18 mouse cellular contexts compared by ENCODE assay signal in genomic region chr6:94740117-94740729, GRCm38 (mm10). TPM values are rescaled to one million over a fixed set of nuclear protein-coding genes. Genes with fewer than 3 reads are reported as not detected.
DNase-seq lines count a peak whose midpoint lies in the region; ATAC-seq lines count a peak whose summit lies in the region.
"Had no signal": no experiment of that assay in that cellular context is flagged by ENCODE, and none has a peak within 500 bp of the region (broad histone marks: within the 10 kb centered on the region; RNA-seq: fewer than 3 reads in every experiment).

No protein-coding gene starts in this region.

- H3K36me3 ChIP-seq in heart, embryonic 11.5 days (ENCODE audit: control insufficient read depth, insufficient read depth, low read length) = no peaks in the 10 kb centered on the region
- no peaks in the 10 kb centered on the region for H3K36me3 ChIP-seq in intestine, embryonic 15.5 days
- no peaks in the 10 kb centered on the region for H3K36me3 ChIP-seq in hindbrain, embryonic 13.5 days
- H3K36me3 ChIP-seq: limb, embryonic 15.5 days; neural tube, embryonic 12.5 days had no signal

- H3K4me2 ChIP-seq in heart, embryonic 11.5 days = no peak overlapping the region
- H3K4me2 ChIP-seq in intestine, embryonic 15.5 days (replicated peaks) = peak overlapping the region; percentile 15; the same call in 1 of the 2 replicates
- no peak overlapping the region for H3K4me2 ChIP-seq in hindbrain, embryonic 13.5 days
- H3K4me2 ChIP-seq: limb, embryonic 15.5 days; neural tube, embryonic 12.5 days had no signal

- no peaks in the 10 kb centered on the region for H3K9me3 ChIP-seq in heart, embryonic 11.5 days (replicated peaks; ENCODE audit: control insufficient read depth, low read length)
- no peaks in the 10 kb centered on the region for H3K9me3 ChIP-seq in intestine, embryonic 15.5 days
- H3K9me3 ChIP-seq in hindbrain, embryonic 13.5 days = no peaks in the 10 kb centered on the region
- H3K9me3 ChIP-seq: limb, embryonic 15.5 days; megakaryocyte, embryonic 14.5 days; neural tube, embryonic 12.5 days had no signal

- WGBS in heart, embryonic 11.5 days (ENCODE audit: insufficient replicate concordance) = 66% methylated on average over 14 of the region's 14 CpGs
- 40% methylated on average over 14 of the region's 14 CpGs for WGBS in intestine, embryonic 15.5 days
- WGBS in hindbrain, embryonic 13.5 days = 87% methylated on average over 14 of the region's 14 CpGs

- H3K27ac ChIP-seq in heart, embryonic 11.5 days (ENCODE audit: low read depth, low read length) = no peak overlapping the region
- H3K27ac ChIP-seq in intestine, embryonic 15.5 days = peak overlapping the region; percentile 48
- no peak overlapping the region for H3K27ac ChIP-seq in hindbrain, embryonic 13.5 days
- H3K27ac ChIP-seq: limb, embryonic 15.5 days; neural tube, embryonic 12.5 days had no signal

- H3K4me3 ChIP-seq in heart, embryonic 11.5 days (ENCODE audit: low read depth, low read length) = no peak overlapping the region
- H3K4me3 ChIP-seq in intestine, embryonic 15.5 days (replicated peaks) = no peak overlapping the region
- no peak overlapping the region for H3K4me3 ChIP-seq in hindbrain, embryonic 13.5 days
- H3K4me3 ChIP-seq: limb, embryonic 15.5 days; megakaryocyte, embryonic 14.5 days; neural tube, embryonic 12.5 days had no signal

- no peak for ATAC-seq in heart, embryonic 11.5 days (replicated peaks; ENCODE audit: insufficient number of reproducible peaks, low FRiP score, low TSS enrichment)
- ATAC-seq in intestine, embryonic 15.5 days = peak; percentile 56
- no peak for ATAC-seq in hindbrain, embryonic 13.5 days (ENCODE audit: low FRiP score)
- ATAC-seq: hindbrain, embryonic 16.5 days had no signal

- no peaks in the 10 kb centered on the region for H3K27me3 ChIP-seq in heart, embryonic 11.5 days (ENCODE audit: control insufficient read depth, insufficient read depth, low read length)
- no peaks in the 10 kb centered on the region for H3K27me3 ChIP-seq in intestine, embryonic 15.5 days (replicated peaks)
- H3K27me3 ChIP-seq in hindbrain, embryonic 13.5 days = no peaks in the 10 kb centered on the region
- H3K27me3 ChIP-seq: limb, embryonic 15.5 days; neural tube, embryonic 12.5 days had no signal

- no peak overlapping the region for H3K9ac ChIP-seq in heart, embryonic 11.5 days (ENCODE audit: low read depth, low read length)
- H3K9ac ChIP-seq in intestine, embryonic 15.5 days = no peak overlapping the region
- no peak overlapping the region for H3K9ac ChIP-seq in hindbrain, embryonic 13.5 days
- H3K9ac ChIP-seq: limb, embryonic 15.5 days; neural tube, embryonic 12.5 days had no signal

- 0 out of 2 replicates have a peak, but pooled peaks cover 3% of the 10 kb centered on the region for H3K4me1 ChIP-seq in heart, embryonic 11.5 days (ENCODE audit: control insufficient read depth, insufficient read depth, low read length)
- no peaks in the 10 kb centered on the region; the same call in 1 of the 2 replicates for H3K4me1 ChIP-seq in intestine, embryonic 15.5 days (replicated peaks)
- H3K4me1 ChIP-seq in hindbrain, embryonic 13.5 days (replicated peaks) = no peaks in the 10 kb centered on the region
- H3K4me1 ChIP-seq: limb, embryonic 15.5 days; megakaryocyte, embryonic 14.5 days; neural tube, embryonic 12.5 days had no signal

- intact Hi-C loops in left cerebral cortex, postnatal 4 days (cut with DNase I) = no loop called here

- DNase-seq in heart, adult 11 months = peak; percentile 88
- peak; percentile 44 for DNase-seq in ovary, postnatal 36 days (ENCODE audit: low spot score)
- DNase-seq in ovary, postnatal 10 days (ENCODE audit: low spot score) = no peak
- DNase-seq in testis, postnatal 14 days (ENCODE audit: low spot score) = peak; percentile 68
- no peak for DNase-seq in left cerebral cortex, postnatal 4 days
- DNase-seq: cerebellum, postnatal 14 days; gastrocnemius, postnatal 25 days; kidney, adult 8-10 months; kidney, postnatal 25 days; lung, postnatal 14 days; thymus, postnatal 36 days had no signal

RNA-seq across cellular contexts. Expression of gene Lrig1, which starts 40.3 kb away (rescaled TPM):
- polyA plus RNA-seq in heart, embryonic 11.5 days (2014; fragmentation: Nextera tagmentation; extraction: Ambion mirVana) = 10.9 and 11.8 TPM in 2 replicates
- polyA plus RNA-seq in intestine, embryonic 15.5 days (2015; fragmentation: Nextera tagmentation; extraction: Ambion mirVana) = 17.1 and 19.5 TPM in 2 replicates
- total RNA-seq in left cerebral cortex, postnatal 4 days (2021) = 10 to 100 TPM; 28.3 to 32.8 TPM
- polyA plus RNA-seq in hindbrain, embryonic 13.5 days (2015; fragmentation: Nextera tagmentation; extraction: Ambion mirVana) = 10.9 and 12.5 TPM in 2 replicates

Comparison
In these comparisons a context has a peak if more than half of its experiments do, and no peak if none do; other contexts are left out.
1. DNase-seq: peak in heart, adult 11 months (single experiment), ovary, postnatal 36 days (single experiment) and testis, postnatal 14 days (single experiment); none in ovary, postnatal 10 days (single experiment) and left cerebral cortex, postnatal 4 days (single experiment).